Mouse (Mus musculus) heart, postnatal 25 days (tissue): ENCODE measurements around the gene Trmt61a. TPM values are rescaled to one million over a fixed set of nuclear protein-coding genes. Genes with fewer than 3 reads are reported as not detected.

Experiments used
- DNase-seq: peaks from one replicate; pipeline ENCODE4 v3.0.0; 2022; ENCODE audit warnings: low spot score
- intact Hi-C: fragments of 180-260 bp; cut with DNase I; formaldehyde crosslinking; loops from one replicate; pipeline ENCODE4 v1.15.1; 2025
- total RNA-seq, 2 experiments: library from RNA; stranded (reverse); gene quantifications; 2 replicates each; pipeline ENCODE4 v1.2.3; 2021

The Trmt61a gene
- total RNA-seq, 2 experiments from 2014 or later = 4.4 to 5.7 TPM

DNA sequence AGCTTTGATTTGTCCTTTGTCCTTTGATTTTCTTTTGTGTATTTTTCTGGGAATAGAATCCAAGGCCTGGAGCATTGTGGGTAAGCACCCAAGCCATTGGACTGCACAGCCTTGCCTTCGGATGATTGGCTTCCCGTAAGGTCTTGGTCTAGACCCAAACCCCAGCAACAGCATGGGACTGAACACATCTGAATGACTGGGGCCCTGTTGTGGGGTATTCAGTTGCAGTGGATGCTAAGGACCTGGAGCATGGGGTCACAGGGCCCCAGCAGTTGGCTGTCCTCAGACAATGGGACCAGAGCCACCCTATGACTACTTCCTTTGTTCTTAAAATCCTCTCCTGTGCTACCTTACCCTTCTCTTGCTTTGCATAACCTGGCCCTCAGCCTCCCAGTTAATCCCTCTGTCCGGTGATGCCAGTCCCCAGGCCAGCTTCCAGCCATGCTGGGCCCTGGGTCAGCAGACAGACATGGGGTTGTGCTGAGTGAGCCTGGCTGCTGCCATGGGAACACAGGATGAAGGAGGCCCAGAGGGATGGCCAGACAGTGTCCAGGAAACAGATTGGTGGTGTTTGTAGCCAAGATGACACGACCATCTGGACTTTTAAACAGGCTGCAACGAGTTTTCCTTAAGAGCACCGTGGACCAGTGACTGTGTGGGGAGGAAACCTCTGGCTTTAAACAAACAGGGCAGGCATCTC, 46.9 kb downstream of the Trmt61a start:
- intact Hi-C loops = no loop called here
- DNase-seq = peak; percentile 73

GRCm38 (mm10) chr12:111725338-111726121, 47.6 kb downstream of the Trmt61a start:
- DNase-seq = no peak
- intact Hi-C loops = no loop called here

- peak; percentile 68 for DNase-seq
- intact Hi-C loops = no loop called here
Observed at GRCm38 (mm10) chr12:111726122-111726463, 48.2 kb downstream of the Trmt61a start.

- intact Hi-C loops = no loop called here
- no peak for DNase-seq
Observed at GRCm38 (mm10) chr12:111727956-111728355, 50.1 kb downstream of the Trmt61a start.

DNA sequence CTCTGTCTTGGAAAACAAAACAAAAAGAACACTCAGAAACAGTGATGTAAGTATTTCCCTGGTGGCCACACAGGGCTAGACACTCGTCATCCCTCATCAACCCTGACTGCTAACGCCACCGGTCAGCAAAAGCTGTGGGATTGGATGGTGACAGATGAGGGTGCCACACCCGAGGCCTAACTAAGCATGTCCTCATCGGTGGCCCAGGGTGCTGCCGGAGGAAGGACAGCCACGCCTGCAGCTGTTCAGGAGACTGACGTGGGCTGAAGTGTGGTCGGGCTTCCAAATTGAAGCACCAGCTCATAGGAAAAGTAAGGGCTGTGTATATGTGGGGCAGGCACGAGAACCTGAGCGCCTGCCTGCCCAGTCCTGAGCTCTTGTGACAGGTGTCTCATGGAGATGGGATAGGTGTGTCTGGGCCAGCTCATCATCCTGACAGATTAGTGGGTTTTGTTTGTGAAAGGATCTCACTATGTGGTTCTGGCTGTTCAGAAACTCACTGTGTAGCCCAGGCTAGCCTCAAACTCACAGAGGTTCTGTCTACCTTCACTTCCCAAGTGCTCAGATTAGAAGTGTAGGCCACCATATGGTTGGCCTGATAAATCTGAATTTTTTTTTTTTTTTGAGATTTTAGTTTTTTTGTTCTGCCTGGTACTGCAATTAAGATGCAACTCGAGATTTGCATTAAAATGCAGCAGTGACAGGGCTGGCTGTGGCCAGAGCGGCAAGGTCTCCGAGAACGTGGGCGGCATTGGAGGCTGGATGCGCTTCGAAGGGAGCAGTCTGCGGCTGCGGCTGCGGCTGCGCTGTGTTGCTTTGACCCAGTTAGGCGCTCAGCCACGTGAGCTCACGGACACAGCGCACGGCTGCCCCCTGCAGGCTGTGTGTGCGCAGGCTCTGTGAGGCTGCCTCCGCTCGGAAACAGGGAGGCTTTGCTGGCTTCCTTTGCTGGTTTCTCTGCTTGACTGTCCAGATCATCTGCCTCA, 54.2 kb downstream of the Trmt61a start:
- intact Hi-C loops = loop anchor here (1.0 to 2.0 kb wide), 2 partner anchors 33 to 64 kb away; no protein-coding TSS in a partner anchor
- peak; percentile 73 for DNase-seq

DNA sequence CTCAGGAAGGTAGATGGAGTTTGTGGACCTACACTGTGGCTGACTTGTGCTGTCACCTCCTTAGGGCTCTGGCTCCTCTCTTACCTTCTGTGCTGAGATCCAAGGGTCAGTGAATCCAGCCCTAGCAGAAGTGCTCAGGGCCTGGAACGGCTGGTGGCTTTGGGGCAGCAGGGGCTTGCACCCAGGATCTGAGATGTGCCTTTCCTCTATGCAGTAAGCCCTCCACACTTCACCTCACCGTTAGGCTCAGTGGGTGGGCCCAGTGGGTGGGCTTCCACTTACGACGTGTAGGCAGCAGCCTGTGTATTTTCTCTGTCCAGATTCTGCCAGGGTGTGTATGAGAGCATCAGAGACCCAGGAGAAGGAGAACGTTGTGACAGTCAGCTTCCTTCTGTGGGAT, 55.0 kb downstream of the Trmt61a start:
- DNase-seq = no peak
- intact Hi-C loops = loop anchor here (1.0 to 2.0 kb wide), 2 partner anchors 34 to 65 kb away; no protein-coding TSS in a partner anchor

Other genes with a start within 250 kb of the Trmt61a start
- 10 to 100 TPM; 41.7 to 48.7 TPM for gene Tnfaip2, start 235.6 kb upstream of the Trmt61a start, total RNA-seq
- under 1 TPM; 0.36 to 0.75 TPM for gene Gm266, start 192.3 kb upstream of the Trmt61a start, total RNA-seq
- 100 to 1,000 TPM; 140 to 145 TPM for gene Eif5, start 140.1 kb upstream of the Trmt61a start, total RNA-seq
- 10 to 100 TPM; 52.9 to 54.3 TPM for gene Mark3, start 103.6 kb upstream of the Trmt61a start, total RNA-seq
- 10 to 100 TPM; 91.2 to 98.8 TPM for gene Ckb, start 5.8 kb upstream of the Trmt61a start, total RNA-seq
- 10 to 100 TPM; 19.4 to 21.2 TPM for gene Bag5, start 35.2 kb downstream of the Trmt61a start, total RNA-seq
- 10 to 100 TPM; 32.1 to 36.4 TPM for gene Apopt1, start 35.2 kb downstream of the Trmt61a start, total RNA-seq
- gene Klc1, start 80.7 kb downstream of the Trmt61a start, total RNA-seq = 10 to 100 TPM; 94.5 to 95.3 TPM
- 1 to 10 TPM; 1.9 to 2.2 TPM for gene Xrcc3, start 135.8 kb downstream of the Trmt61a start, total RNA-seq
- gene Zfyve21, start 136.1 kb downstream of the Trmt61a start, total RNA-seq = 10 to 100 TPM; 61.1 to 66.7 TPM
- gene Ppp1r13b, start 230.0 kb downstream of the Trmt61a start, total RNA-seq = 10 to 100 TPM; 17.4 to 19.1 TPM